Mouse (Mus musculus): Measurements from ENCODE around the gene Grasp. TPM values are rescaled to one million over a fixed set of nuclear protein-coding genes. Genes with fewer than 3 reads are reported as not detected.

Grasp gene
- polyA plus RNA-seq, 1 experiment from 2014 or later: 3.9 TPM

GRCm38 (mm10) chr15:101196961-101197360 is 27.0 kb upstream of the Grasp start:
- H3K27ac ChIP-seq: no peak overlapping the region
- peaks cover 41% of the 10 kb centered on the region for H3K36me3 ChIP-seq
- no peak overlapping the region for H3K4me3 ChIP-seq (replicated peaks)
- ATAC-seq: no peak
- H3K9me3 ChIP-seq: no peaks in the 10 kb centered on the region
- no peak overlapping the region for H3K9ac ChIP-seq
- H3K27me3 ChIP-seq (replicated peaks): no peaks in the 10 kb centered on the region
- H3K4me1 ChIP-seq (replicated peaks): peaks cover 32% of the 10 kb centered on the region
- H3K4me2 ChIP-seq (replicated peaks): no peak overlapping the region

- peaks cover 25% of the 10 kb centered on the region for H3K4me1 ChIP-seq (replicated peaks)
- no peaks in the 10 kb centered on the region for H3K27me3 ChIP-seq (replicated peaks)
- no peak overlapping the region for H3K4me3 ChIP-seq (replicated peaks)
- H3K4me2 ChIP-seq (replicated peaks): no peak overlapping the region
- WGBS: 86% methylated on average over 15 of the region's 15 CpGs
- H3K9ac ChIP-seq: no peak overlapping the region
- peaks cover 48% of the 10 kb centered on the region for H3K36me3 ChIP-seq
- no peak overlapping the region for H3K27ac ChIP-seq
- H3K9me3 ChIP-seq: no peaks in the 10 kb centered on the region
- no peak for ATAC-seq
These were observed 26.4 kb upstream of the Grasp start for GRCm38 (mm10) chr15:101197497-101198179.

GRCm38 (mm10) chr15:101198218-101198617 is 25.8 kb upstream of the Grasp start:
- no peaks in the 10 kb centered on the region for H3K9me3 ChIP-seq
- no peak overlapping the region for H3K4me3 ChIP-seq (replicated peaks)
- H3K27me3 ChIP-seq (replicated peaks): no peaks in the 10 kb centered on the region
- H3K4me1 ChIP-seq (replicated peaks): peaks cover 19% of the 10 kb centered on the region
- H3K4me2 ChIP-seq (replicated peaks): no peak overlapping the region
- ATAC-seq: peak; percentile 72
- WGBS: 22% methylated on average over 3 of the region's 3 CpGs
- H3K27ac ChIP-seq: no peak overlapping the region
- no peak overlapping the region for H3K9ac ChIP-seq
- H3K36me3 ChIP-seq: peaks cover 48% of the 10 kb centered on the region

GRCm38 (mm10) chr15:101198850-101199249 is 25.1 kb upstream of the Grasp start:
- Histone ChIP-seq H3K4me2 (replicated peaks) (no peak overlapping the region), H3K4me3 (replicated peaks) (no peak overlapping the region), H3K27ac (no peak overlapping the region), H3K4me1 (replicated peaks) (peaks cover 16% of the 10 kb centered on the region), H3K36me3 (peaks cover 48% of the 10 kb centered on the region), H3K9ac (no peak overlapping the region), H3K9me3 (no peaks in the 10 kb centered on the region), H3K27me3 (replicated peaks) (no peaks in the 10 kb centered on the region)
- 89% methylated on average over 14 of the region's 14 CpGs for WGBS
- ATAC-seq: no peak

GRCm38 (mm10) chr15:101200777-101201295 is 23.2 kb upstream of the Grasp start:
- peaks cover 51% of the 10 kb centered on the region for H3K36me3 ChIP-seq

GRCm38 (mm10) chr15:101201414-101201813 is 22.6 kb upstream of the Grasp start:
- no peak for ATAC-seq
- Histone ChIP-seq H3K9me3 (no peaks in the 10 kb centered on the region), H3K36me3 (peaks cover 49% of the 10 kb centered on the region), H3K4me1 (replicated peaks) (0 out of 2 replicates have a peak, but pooled peaks cover 3% of the 10 kb centered on the region), H3K27ac (no peak overlapping the region), H3K4me3 (replicated peaks) (no peak overlapping the region), H3K4me2 (replicated peaks) (no peak overlapping the region), H3K27me3 (replicated peaks) (no peaks in the 10 kb centered on the region), H3K9ac (no peak overlapping the region)
- WGBS: 93% methylated on average over 3 of the region's 3 CpGs

More at GRCm38 (mm10) chr15:101200777-101201295, 23.2 kb upstream of the Grasp start:
- 0 out of 2 replicates have a peak, but pooled peaks cover 3% of the 10 kb centered on the region for H3K4me1 ChIP-seq (replicated peaks)
- ATAC-seq: no peak
- no peaks in the 10 kb centered on the region for H3K27me3 ChIP-seq (replicated peaks)
- 97% methylated on average over 9 of the region's 9 CpGs for WGBS
- no peak overlapping the region for H3K4me2 ChIP-seq (replicated peaks)
- H3K9ac ChIP-seq: no peak overlapping the region
- no peak overlapping the region for H3K27ac ChIP-seq
- H3K4me3 ChIP-seq (replicated peaks): no peak overlapping the region
- H3K9me3 ChIP-seq: no peaks in the 10 kb centered on the region

- H3K27ac ChIP-seq: no peak overlapping the region
- peak; percentile 80 for ATAC-seq
- H3K36me3 ChIP-seq: peaks cover 57% of the 10 kb centered on the region
- H3K4me1 ChIP-seq (replicated peaks): 0 out of 2 replicates have a peak, but pooled peaks cover 3% of the 10 kb centered on the region
- no peaks in the 10 kb centered on the region for H3K9me3 ChIP-seq
- no peaks in the 10 kb centered on the region for H3K27me3 ChIP-seq (replicated peaks)
- H3K4me2 ChIP-seq (replicated peaks): no peak overlapping the region
- no peak overlapping the region for H3K4me3 ChIP-seq (replicated peaks)
- WGBS: 65% methylated on average over 4 of the region's 4 CpGs
- no peak overlapping the region for H3K9ac ChIP-seq
These were observed 20.3 kb upstream of the Grasp start for GRCm38 (mm10) chr15:101203673-101204072.

- Histone ChIP-seq H3K9ac (no peak overlapping the region), H3K27me3 (replicated peaks) (no peaks in the 10 kb centered on the region), H3K4me2 (replicated peaks) (no peak overlapping the region), H3K9me3 (no peaks in the 10 kb centered on the region), H3K4me3 (replicated peaks) (no peak overlapping the region), H3K36me3 (peaks cover 61% of the 10 kb centered on the region), H3K4me1 (replicated peaks) (0 out of 2 replicates have a peak, but pooled peaks cover 6% of the 10 kb centered on the region), H3K27ac (no peak overlapping the region)
- 0 out of 2 replicates have a peak, but pooled peaks have one; percentile 14 for ATAC-seq
- 81% methylated on average over 7 of the region's 7 CpGs for WGBS
These were observed 19.2 kb upstream of the Grasp start for GRCm38 (mm10) chr15:101204781-101205180.

- Histone ChIP-seq H3K4me1 (replicated peaks) (0 out of 2 replicates have a peak, but pooled peaks cover 3% of the 10 kb centered on the region), H3K9ac (no peak overlapping the region), H3K27me3 (replicated peaks) (no peaks in the 10 kb centered on the region), H3K9me3 (no peaks in the 10 kb centered on the region), H3K36me3 (peaks cover 54% of the 10 kb centered on the region), H3K27ac (no peak overlapping the region), H3K4me2 (replicated peaks) (no peak overlapping the region), H3K4me3 (replicated peaks) (no peak overlapping the region)
- peak; percentile 53; the same call in 1 of the 2 replicates for ATAC-seq
- 63% methylated on average over 6 of the region's 6 CpGs for WGBS
These were observed 13.8 kb upstream of the Grasp start for GRCm38 (mm10) chr15:101210228-101210627.

GRCm38 (mm10) chr15:101210998-101211613 is 12.9 kb upstream of the Grasp start:
- Histone ChIP-seq H3K9me3 (no peaks in the 10 kb centered on the region), H3K9ac (no peak overlapping the region), H3K4me1 (replicated peaks) (0 out of 2 replicates have a peak, but pooled peaks cover 3% of the 10 kb centered on the region), H3K4me2 (replicated peaks) (no peak overlapping the region), H3K27ac (no peak overlapping the region), H3K4me3 (replicated peaks) (no peak overlapping the region), H3K27me3 (replicated peaks) (no peaks in the 10 kb centered on the region), H3K36me3 (peaks cover 54% of the 10 kb centered on the region)
- ATAC-seq: no peak
- 90% methylated on average over 14 of the region's 14 CpGs for WGBS

- 74% methylated on average over 14 of the region's 14 CpGs for WGBS
- 0 out of 2 replicates have a peak, but pooled peaks cover 3% of the 10 kb centered on the region for H3K4me1 ChIP-seq (replicated peaks)
- no peak overlapping the region for H3K27ac ChIP-seq
- H3K4me3 ChIP-seq (replicated peaks): no peak overlapping the region
- H3K9ac ChIP-seq: no peak overlapping the region
- no peak overlapping the region for H3K4me2 ChIP-seq (replicated peaks)
- no peak for ATAC-seq
- H3K27me3 ChIP-seq (replicated peaks): no peaks in the 10 kb centered on the region
- H3K9me3 ChIP-seq: no peaks in the 10 kb centered on the region
- H3K36me3 ChIP-seq: peaks cover 42% of the 10 kb centered on the region
These were observed 11.6 kb upstream of the Grasp start for GRCm38 (mm10) chr15:101212435-101212834.

GRCm38 (mm10) chr15:101215136-101215535 is 8.9 kb upstream of the Grasp start:
- H3K9me3 ChIP-seq: no peaks in the 10 kb centered on the region
- H3K36me3 ChIP-seq: peaks cover 22% of the 10 kb centered on the region
- no peaks in the 10 kb centered on the region for H3K27me3 ChIP-seq (replicated peaks)
- H3K27ac ChIP-seq: no peak overlapping the region
- H3K4me2 ChIP-seq (replicated peaks): no peak overlapping the region
- no peaks in the 10 kb centered on the region for H3K4me1 ChIP-seq (replicated peaks)
- no peak for ATAC-seq
- H3K4me3 ChIP-seq (replicated peaks): no peak overlapping the region
- WGBS: 66% methylated on average over 2 of the region's 2 CpGs
- H3K9ac ChIP-seq: no peak overlapping the region

Data from intestine, embryonic 15.5 days (tissue).